Mouse (Mus musculus) liver, embryonic 13.5 days (tissue): ENCODE data around the gene Fen1. TPM values are rescaled to one million over a fixed set of nuclear protein-coding genes. Genes with fewer than 3 reads are reported as not detected.
A peak's percentile ranks its signal among the peaks of the same experiment; 100 is the strongest.

ENCODE experiments used
- ATAC-seq: fragments of 200-750 bp; cut with Nextera tagmentation; 2 replicates; pipeline ENCODE4 v1.8.0; 2017; ENCODE audit warnings: low read depth, mild to moderate bottlenecking, moderate number of reproducible peaks, moderate library complexity
- DNase-seq: peaks from one replicate; pipeline ENCODE4 v3.0.0; 2022
- H3K27ac ChIP-seq: fragments of 300-500 bp; sonication (generic); 2 replicates; pipeline ENCODE4 v1.5.1; 2015; ENCODE audit warnings: moderate library complexity, mild to moderate bottlenecking, inconsistent platforms
- H3K27me3 ChIP-seq: fragments of 300-500 bp; sonication (generic); 2 replicates; pipeline ENCODE4 v1.6.1; 2015; ENCODE audit warnings: mild to moderate bottlenecking, inconsistent platforms
- H3K36me3 ChIP-seq: fragments of 300-500 bp; sonication (generic); 2 replicates; pipeline ENCODE4 v1.6.1; 2015; ENCODE audit warnings: mild to moderate bottlenecking, inconsistent platforms
- H3K4me1 ChIP-seq: fragments of 300-500 bp; sonication (generic); replicated peaks from 2 replicates; pipeline ENCODE4 v1.6.1; 2015; ENCODE audit warnings: inconsistent platforms
- H3K4me2 ChIP-seq: fragments of 300-500 bp; sonication (generic); 2 replicates; pipeline ENCODE4 v1.6.1; 2015; ENCODE audit warnings: inconsistent platforms, mild to moderate bottlenecking, moderate library complexity
- H3K4me3 ChIP-seq: fragments of 300-500 bp; sonication (generic); replicated peaks from 2 replicates; pipeline ENCODE4 v1.5.1; 2015; ENCODE audit warnings: mild to moderate bottlenecking, inconsistent platforms
- H3K9ac ChIP-seq: fragments of 300-500 bp; sonication (generic); 2 replicates; pipeline ENCODE4 v1.6.1; 2015; ENCODE audit warnings: mild to moderate bottlenecking, inconsistent platforms
- H3K9me3 ChIP-seq: fragments of 300-500 bp; sonication (generic); replicated peaks from 2 replicates; pipeline ENCODE4 v1.6.1; 2016; ENCODE audit warnings: inconsistent platforms
- WGBS: fragments of 180-500 bp; shearing (Covaris S2); methylation state at CpG from one replicate; pipeline ENCODE4 v1.1.7; 2015; ENCODE audit not compliant: insufficient replicate concordance; 5-methylcytosine and 5-hydroxymethylcytosine counted together
- polyA plus RNA-seq: library from polyadenylated mRNA; unstranded; fragments of >200 nt; fragmentation: Nextera tagmentation; extraction: Ambion mirVana; gene quantifications from 2 replicates; pipeline ENCODE4 v1.2.1, GENCODE M21; 2015

The Fen1 gene
- polyA plus RNA-seq, 1 experiment from 2014 or later: 190 TPM

DNA sequence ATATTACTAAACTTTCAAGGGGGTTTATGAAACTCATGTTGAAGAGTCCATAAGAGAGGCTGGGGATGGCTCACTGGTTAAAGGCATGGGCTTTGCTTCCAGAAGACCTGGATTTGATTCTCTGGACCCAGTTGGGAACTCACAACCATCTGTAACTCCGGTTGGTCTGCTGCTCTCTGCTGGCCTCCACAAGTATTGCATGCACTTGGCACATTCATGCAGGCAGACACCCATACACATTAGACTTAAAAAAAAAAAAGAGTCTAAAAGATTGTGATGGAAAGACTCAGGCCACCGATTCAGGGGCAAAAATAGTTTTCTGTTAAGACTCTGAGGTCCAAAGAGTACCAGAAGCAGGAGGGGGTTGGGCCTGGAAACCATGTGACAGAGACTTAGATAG, 13.2 kb downstream of the Fen1 start:
- Histone ChIP-seq H3K27me3 (no peaks in the 10 kb centered on the region), H3K27ac (peak overlapping the region; percentile 39), H3K4me1 (peaks cover 34% of the 10 kb centered on the region), H3K9me3 (no peaks in the 10 kb centered on the region), H3K4me3 (no peak overlapping the region), H3K9ac (no peak overlapping the region), H3K4me2 (no peak overlapping the region), H3K36me3 (peaks cover 99% of the 10 kb centered on the region)
- DNase-seq (peak; percentile 65), ATAC-seq (no peak)
- 18% methylated on average over 2 of the region's 2 CpGs for WGBS

DNA sequence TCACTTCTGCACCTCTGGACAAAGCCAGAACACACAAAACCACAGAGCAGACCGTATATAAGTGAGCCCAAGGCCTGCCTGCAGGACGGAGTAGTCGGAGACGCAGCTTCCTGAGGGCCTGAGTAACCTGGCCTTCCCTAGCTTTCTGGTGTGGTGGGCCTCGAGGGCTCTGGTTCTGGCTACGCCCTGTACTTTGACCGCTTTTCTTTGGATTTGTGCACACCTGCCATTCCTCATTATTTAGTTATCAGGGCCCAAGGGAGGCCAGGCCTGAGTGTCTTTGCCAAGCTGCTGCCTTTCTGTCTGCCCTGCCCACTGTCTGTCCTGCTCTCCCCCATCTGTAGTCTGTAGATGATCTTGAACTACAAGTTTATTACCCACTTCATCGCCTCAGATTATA, 14.0 kb downstream of the Fen1 start:
- peaks cover 39% of the 10 kb centered on the region for H3K4me1 ChIP-seq
- no peaks in the 10 kb centered on the region for H3K9me3 ChIP-seq
- ATAC-seq: no peak
- H3K36me3 ChIP-seq: peaks cover 99% of the 10 kb centered on the region
- peak overlapping the region; percentile 19 for H3K27ac ChIP-seq
- H3K4me2 ChIP-seq: no peak overlapping the region
- DNase-seq: no peak
- no peaks in the 10 kb centered on the region for H3K27me3 ChIP-seq
- 84% methylated on average over 8 of the region's 8 CpGs for WGBS
- no peak overlapping the region for H3K9ac ChIP-seq
- H3K4me3 ChIP-seq: no peak overlapping the region

DNA sequence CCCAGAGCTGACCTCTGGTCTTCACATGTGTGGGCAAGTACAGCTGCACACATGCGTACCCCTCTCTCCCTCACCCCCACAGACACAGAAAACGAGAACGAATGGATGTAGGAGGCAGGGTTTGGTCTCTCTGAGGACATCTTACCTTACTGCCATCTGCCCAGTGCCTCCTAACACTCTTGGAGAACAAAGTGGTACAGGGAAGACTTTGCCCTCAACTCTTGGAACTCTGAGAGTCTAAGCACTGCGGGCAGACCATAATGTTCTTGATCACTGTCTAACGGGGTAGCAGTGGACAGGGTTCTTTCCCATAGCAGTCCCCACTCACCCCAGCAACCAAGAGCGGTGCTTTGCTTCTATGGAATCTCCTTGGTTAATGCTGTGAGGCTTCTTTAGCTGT, 14.9 kb downstream of the Fen1 start:
- Histone ChIP-seq H3K36me3 (peaks cover 95% of the 10 kb centered on the region), H3K9me3 (no peaks in the 10 kb centered on the region), H3K27me3 (no peaks in the 10 kb centered on the region), H3K4me1 (peaks cover 48% of the 10 kb centered on the region), H3K9ac (no peak overlapping the region), H3K4me2 (no peak overlapping the region), H3K4me3 (no peak overlapping the region), H3K27ac (no peak overlapping the region)
- DNase-seq (no peak), ATAC-seq (no peak)
- 88% methylated on average over 6 of the region's 6 CpGs for WGBS

DNA sequence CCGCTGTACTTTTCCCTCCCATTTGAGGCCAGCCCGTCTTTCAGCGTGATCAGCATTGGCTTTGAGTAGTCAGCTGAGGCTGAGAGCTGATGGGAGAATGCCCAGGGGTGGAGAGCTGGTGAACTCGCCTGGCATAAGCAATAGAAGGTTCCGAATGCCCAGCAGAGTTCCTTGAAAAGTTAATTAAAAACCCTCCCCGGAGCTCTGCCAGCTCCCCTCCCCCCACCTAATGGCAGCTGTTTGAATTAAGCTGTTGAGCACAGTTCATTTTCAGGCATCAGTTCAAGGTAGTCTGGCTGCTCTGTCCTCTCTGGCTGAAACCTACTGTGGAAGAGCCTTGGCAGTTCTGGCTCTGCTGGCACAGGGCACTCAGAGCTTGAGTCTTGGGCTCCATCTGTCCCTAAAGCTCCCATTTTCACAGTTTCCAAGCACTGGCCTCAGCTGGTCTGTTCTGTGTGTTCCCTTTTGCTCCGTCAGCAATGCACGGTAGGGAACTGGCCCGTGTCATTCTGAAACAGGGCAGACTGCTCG, 15.6 kb downstream of the Fen1 start:
- no peak overlapping the region for H3K4me3 ChIP-seq
- no peak overlapping the region for H3K27ac ChIP-seq
- no peak overlapping the region for H3K4me2 ChIP-seq
- WGBS: 85% methylated on average over 10 of the region's 10 CpGs
- DNase-seq: no peak
- no peak overlapping the region for H3K9ac ChIP-seq
- H3K4me1 ChIP-seq: peaks cover 52% of the 10 kb centered on the region
- H3K27me3 ChIP-seq: no peaks in the 10 kb centered on the region
- ATAC-seq: no peak
- H3K9me3 ChIP-seq: no peaks in the 10 kb centered on the region
- H3K36me3 ChIP-seq: peaks cover 89% of the 10 kb centered on the region

DNA sequence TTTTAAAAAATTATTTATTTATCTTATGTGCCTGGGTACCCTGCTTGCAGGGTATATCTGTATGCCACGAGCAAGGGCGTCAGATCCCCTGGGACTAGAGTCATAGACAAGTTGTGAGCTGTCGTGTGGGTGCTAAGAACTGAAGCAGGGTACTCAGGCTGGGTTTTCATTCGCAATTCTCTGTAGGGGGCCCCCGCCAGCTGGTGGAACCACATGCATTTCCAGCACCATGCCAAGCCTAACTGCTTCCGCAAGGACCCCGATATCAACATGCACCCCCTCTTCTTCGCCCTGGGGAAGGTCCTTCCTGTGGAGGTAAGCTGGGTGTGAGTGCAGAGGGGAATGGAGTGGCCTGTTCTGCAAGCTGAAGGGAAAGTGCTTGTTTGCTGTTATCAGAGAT, 17.4 kb downstream of the Fen1 start:
- Histone ChIP-seq H3K27me3 (no peaks in the 10 kb centered on the region), H3K4me3 (no peak overlapping the region), H3K4me1 (peaks cover 57% of the 10 kb centered on the region), H3K4me2 (no peak overlapping the region), H3K27ac (no peak overlapping the region), H3K9me3 (no peaks in the 10 kb centered on the region), H3K9ac (no peak overlapping the region), H3K36me3 (peaks cover 71% of the 10 kb centered on the region)
- DNase-seq: no peak
- ATAC-seq: no peak
- 87% methylated on average over 8 of the region's 8 CpGs for WGBS

DNA sequence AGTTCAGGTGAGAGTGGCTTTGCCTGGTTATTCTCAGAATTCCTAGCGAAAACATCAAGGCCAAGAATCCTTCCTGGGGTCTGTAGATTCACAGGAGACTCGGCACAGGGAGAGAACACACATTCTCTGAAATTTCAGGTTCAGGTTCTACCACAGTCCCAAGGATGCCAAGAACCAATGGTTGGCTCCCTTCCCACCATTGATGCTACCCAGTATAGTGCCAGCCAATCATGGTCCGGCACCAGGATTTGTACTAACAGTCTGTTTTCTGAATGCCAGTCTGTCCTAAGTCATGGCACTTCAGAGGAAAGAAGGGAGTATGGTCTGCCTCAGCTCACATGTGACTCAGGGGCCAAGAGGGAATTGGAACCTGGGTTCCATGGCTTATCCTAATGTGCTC, 18.1 kb downstream of the Fen1 start:
- 90% methylated on average over 3 of the region's 3 CpGs for WGBS
- DNase-seq (no peak), ATAC-seq (no peak)
- no peaks in the 10 kb centered on the region for H3K27me3 ChIP-seq
- no peak overlapping the region for H3K4me3 ChIP-seq
- no peak overlapping the region for H3K9ac ChIP-seq
- H3K27ac ChIP-seq: no peak overlapping the region
- H3K4me1 ChIP-seq: peaks cover 55% of the 10 kb centered on the region
- peaks cover 64% of the 10 kb centered on the region for H3K36me3 ChIP-seq
- no peaks in the 10 kb centered on the region for H3K9me3 ChIP-seq
- H3K4me2 ChIP-seq: no peak overlapping the region

DNA sequence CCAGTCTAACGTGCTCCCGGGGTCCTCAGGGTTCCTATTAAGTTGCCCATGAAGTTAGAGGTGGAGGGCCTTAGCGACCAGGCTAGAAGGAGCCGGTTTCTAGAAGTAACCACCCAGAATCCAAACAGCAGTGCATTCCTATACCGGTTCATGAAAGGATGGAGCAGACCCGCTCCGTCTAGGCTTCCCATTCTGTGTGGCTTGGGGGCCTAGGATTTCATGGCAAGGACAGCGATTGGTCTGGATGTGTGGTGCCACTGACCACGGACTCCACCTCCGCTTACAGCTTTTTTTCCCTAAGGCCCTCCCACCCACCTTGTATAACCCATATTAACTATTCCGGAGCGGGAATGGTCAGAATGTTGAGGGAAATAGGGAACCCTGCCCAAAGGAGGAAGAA, 19.9 kb downstream of the Fen1 start:
- H3K9me3 ChIP-seq: no peaks in the 10 kb centered on the region
- H3K27me3 ChIP-seq: no peaks in the 10 kb centered on the region
- ATAC-seq (0 out of 2 replicates have a peak, but pooled peaks have one; percentile 4), DNase-seq (no peak)
- H3K27ac ChIP-seq: peak overlapping the region; percentile 91
- H3K36me3 ChIP-seq: peaks cover 47% of the 10 kb centered on the region
- peak overlapping the region; percentile 87 for H3K4me3 ChIP-seq
- H3K4me2 ChIP-seq: peak overlapping the region; percentile 92
- H3K9ac ChIP-seq: peak overlapping the region; percentile 93
- WGBS: 46% methylated on average over 12 of the region's 12 CpGs
- peaks cover 48% of the 10 kb centered on the region for H3K4me1 ChIP-seq

DNA sequence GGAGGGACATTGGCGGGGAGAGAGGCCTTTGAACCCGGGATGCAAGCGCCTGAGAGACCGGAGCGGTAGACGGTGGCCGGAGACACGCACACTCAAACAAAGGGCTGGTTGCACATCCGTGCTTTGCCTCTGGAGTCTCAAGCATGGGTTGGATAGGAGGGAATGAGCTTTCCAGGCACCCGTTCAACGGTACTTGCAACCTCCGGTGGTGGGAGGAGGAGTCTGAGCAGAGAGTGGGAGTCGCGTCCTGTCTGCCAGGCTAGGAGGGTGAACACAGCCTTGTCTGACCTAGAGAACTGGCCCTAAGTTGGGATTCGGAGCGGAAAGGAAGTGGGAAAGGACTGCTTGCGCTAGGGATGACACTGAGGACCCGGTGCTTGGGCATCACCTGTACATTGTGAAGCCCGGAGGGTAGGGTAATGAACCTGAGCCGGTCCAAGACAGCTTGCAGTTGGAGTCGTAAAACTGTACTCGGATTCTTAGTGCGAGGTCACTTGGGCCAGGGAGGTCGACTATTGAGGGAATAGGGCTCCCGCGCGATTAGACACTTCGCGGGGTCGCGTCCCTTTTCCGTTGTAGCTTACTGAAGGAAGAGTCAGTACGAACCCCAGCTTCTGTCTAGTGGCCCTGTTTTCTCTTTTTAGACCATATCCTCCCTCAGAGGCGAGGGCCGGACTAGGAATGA, 20.5 kb downstream of the Fen1 start:
- H3K9ac ChIP-seq: peak overlapping the region; percentile 93

DNA sequence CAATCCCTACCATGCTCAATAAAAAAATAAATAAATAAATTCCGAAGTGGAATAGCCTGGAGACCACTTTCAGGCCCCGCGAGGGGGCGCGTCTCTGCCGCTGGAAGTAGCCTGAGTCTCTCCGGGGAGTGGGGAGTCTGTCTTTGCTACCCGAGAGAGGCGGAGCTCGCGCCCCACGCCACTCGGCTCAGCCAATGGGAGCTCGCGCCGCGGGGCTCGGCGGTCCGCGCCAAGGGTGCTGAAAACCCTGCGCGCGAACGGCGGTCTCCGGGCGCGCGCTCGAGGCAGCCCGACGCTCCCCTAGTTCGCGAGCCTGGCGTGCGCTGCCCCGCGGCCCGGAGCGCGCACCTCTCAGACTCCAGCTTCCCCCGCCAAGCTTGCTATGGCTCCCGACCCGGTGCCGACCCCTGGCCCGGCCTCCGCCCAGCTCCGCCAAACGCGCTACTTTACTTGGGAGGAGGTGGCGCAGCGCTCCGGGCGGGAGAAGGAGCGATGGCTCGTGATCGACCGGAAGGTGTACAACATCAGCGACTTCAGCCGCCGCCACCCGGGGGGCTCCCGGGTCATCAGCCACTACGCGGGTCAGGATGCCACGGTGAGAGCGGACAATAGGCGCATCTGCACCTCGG, 21.2 kb downstream of the Fen1 start, which contains the start of gene Fads1:
TSS of gene Fads1 (plus strand) at position 219 of the 629 bp plus-strand sequence.
- H3K27ac ChIP-seq: peak within 1 kb of the TSS; percentile 91
- WGBS: under 1% methylated on average over 70 of the region's 70 CpGs
- H3K27me3 ChIP-seq: no peaks in the 10 kb centered on the region
- H3K4me2 ChIP-seq: peak within 1 kb of the TSS; percentile 92
- ATAC-seq: peak; percentile 92
- H3K9ac ChIP-seq: peak within 1 kb of the TSS; percentile 93
- peak; percentile 91 for DNase-seq
- H3K9me3 ChIP-seq: no peaks in the 10 kb centered on the region
- H3K36me3 ChIP-seq: peaks cover 34% of the 10 kb centered on the region
- H3K4me1 ChIP-seq: peaks cover 43% of the 10 kb centered on the region
- H3K4me3 ChIP-seq: peak within 1 kb of the TSS; percentile 87

More for the DNA sequence above, 20.5 kb downstream of the Fen1 start:
- peak overlapping the region; percentile 91 for H3K27ac ChIP-seq
- peak overlapping the region; percentile 87 for H3K4me3 ChIP-seq
- H3K4me2 ChIP-seq: peak overlapping the region; percentile 92
- peak; percentile 52 for DNase-seq
- H3K4me1 ChIP-seq: peaks cover 48% of the 10 kb centered on the region
- WGBS: 3% methylated on average over 35 of the region's 35 CpGs
- no peaks in the 10 kb centered on the region for H3K27me3 ChIP-seq
- peak; percentile 65 for ATAC-seq
- no peaks in the 10 kb centered on the region for H3K9me3 ChIP-seq
- H3K36me3 ChIP-seq: peaks cover 41% of the 10 kb centered on the region

DNA sequence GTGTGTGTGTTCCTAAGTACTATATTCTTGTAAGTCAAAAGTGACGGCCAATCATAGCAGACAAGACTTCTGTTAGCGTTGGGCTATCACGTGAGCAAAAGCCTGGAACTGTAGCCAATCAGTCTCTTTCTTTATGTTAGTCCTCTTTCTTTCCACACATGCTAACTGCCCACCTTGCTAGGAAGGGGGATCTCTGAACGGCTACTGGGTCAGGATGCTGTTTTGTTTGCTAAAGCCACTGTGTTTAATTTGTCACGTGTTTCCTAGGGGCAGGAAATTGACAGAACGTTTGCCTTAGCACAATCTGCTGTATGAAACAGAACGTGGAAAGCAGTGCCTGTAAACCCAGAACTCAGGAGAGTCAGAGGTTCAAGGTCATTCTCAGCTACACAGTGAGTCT, 21.8 kb downstream of the Fen1 start:
- H3K4me3 ChIP-seq: peak overlapping the region; percentile 87
- H3K27ac ChIP-seq: peak overlapping the region; percentile 85
- no peak for DNase-seq
- H3K27me3 ChIP-seq: no peaks in the 10 kb centered on the region
- H3K4me2 ChIP-seq: peak overlapping the region; percentile 92
- WGBS: 28% methylated on average over 7 of the region's 7 CpGs
- H3K9me3 ChIP-seq: no peaks in the 10 kb centered on the region
- peaks cover 28% of the 10 kb centered on the region for H3K36me3 ChIP-seq
- H3K4me1 ChIP-seq: peaks cover 45% of the 10 kb centered on the region
- H3K9ac ChIP-seq: peak overlapping the region; percentile 93
- no peak for ATAC-seq

DNA sequence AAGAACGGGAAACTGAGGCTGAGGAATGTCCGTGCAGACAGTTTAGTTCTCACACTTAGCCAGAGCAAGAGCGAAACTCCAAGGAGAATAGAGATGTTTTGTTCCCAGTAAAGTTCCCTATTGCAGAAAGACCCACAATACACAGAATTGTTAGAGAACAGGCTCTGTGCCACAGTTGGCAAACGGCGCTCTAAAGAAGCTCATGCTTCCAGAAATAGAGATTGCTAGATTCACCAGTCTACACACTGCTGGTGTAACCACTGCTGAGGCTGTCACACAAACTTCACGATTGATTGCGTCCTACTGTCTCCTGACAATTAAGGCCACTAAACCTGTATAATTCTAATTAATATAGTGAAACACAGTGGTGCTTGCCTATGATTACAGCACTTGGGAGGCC, 22.7 kb downstream of the Fen1 start:
- Histone ChIP-seq H3K27ac (peak overlapping the region; percentile 85; the same call in 1 of the 2 replicates), H3K9me3 (no peaks in the 10 kb centered on the region), H3K4me1 (peaks cover 43% of the 10 kb centered on the region), H3K36me3 (peaks cover 19% of the 10 kb centered on the region), H3K27me3 (no peaks in the 10 kb centered on the region), H3K4me2 (no peak overlapping the region), H3K4me3 (no peak overlapping the region), H3K9ac (no peak overlapping the region)
- ATAC-seq (no peak), DNase-seq (no peak)
- 88% methylated on average over 7 of the region's 7 CpGs for WGBS
